Mouse (Mus musculus): Measurements from ENCODE around the gene Armc8. TPM values are rescaled to one million over a fixed set of nuclear protein-coding genes. Genes with fewer than 3 reads are reported as not detected.

Armc8 gene
- polyA plus RNA-seq, 1 experiment from 2014 or later = 19.5 TPM

- 91% methylated on average over 2 of the region's 2 CpGs for WGBS
- Histone ChIP-seq H3K4me3 (ENCODE audit: low read depth, low read length) (no peak overlapping the region), H3K9me3 (ENCODE audit: control insufficient read depth, low read length) (no peaks in the 10 kb centered on the region), H3K36me3 (ENCODE audit: control insufficient read depth, insufficient read depth, low read length) (no peaks in the 10 kb centered on the region), H3K4me1 (replicated peaks; ENCODE audit: control insufficient read depth, insufficient read depth, low read length) (peaks cover 38% of the 10 kb centered on the region), H3K27me3 (replicated peaks; ENCODE audit: control insufficient read depth, insufficient read depth, low read length) (no peaks in the 10 kb centered on the region), H3K9ac (ENCODE audit: low read depth, low read length) (no peak overlapping the region), H3K4me2 (no peak overlapping the region), H3K27ac (ENCODE audit: low read depth, low read length) (no peak overlapping the region)
- ATAC-seq (replicated peaks; ENCODE audit: low FRiP score) (no peak), DNase-seq (ENCODE audit: low spot score) (no peak)
Observed at GRCm38 (mm10) chr9:99553049-99553448, 15.7 kb downstream of the Armc8 start.

DNA sequence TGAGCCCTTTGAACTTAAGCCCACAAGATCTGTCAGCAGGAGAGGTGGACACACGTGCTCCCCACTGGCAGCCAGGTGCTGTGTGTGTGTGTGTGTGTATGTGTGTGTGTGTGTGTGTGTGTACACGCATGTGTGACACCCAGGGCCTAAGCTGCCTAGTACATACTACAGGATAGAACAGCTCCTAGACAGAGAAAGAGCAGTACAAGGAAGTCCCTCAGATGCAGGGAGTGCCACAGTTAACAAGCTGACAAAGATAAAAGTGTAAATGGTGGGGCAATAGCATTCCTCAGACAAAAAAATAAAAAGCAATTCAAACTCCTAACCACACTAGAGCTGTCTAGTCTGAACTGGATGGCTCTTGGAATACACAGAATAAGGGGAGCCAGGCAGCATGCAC, 16.6 kb downstream of the Armc8 start:
- Histone ChIP-seq H3K4me1 (replicated peaks; ENCODE audit: control insufficient read depth, insufficient read depth, low read length) (peaks cover 29% of the 10 kb centered on the region), H3K9ac (ENCODE audit: low read depth, low read length) (no peak overlapping the region), H3K9me3 (ENCODE audit: control insufficient read depth, low read length) (no peaks in the 10 kb centered on the region), H3K36me3 (ENCODE audit: control insufficient read depth, insufficient read depth, low read length) (no peaks in the 10 kb centered on the region), H3K27ac (ENCODE audit: low read depth, low read length) (no peak overlapping the region), H3K4me3 (ENCODE audit: low read depth, low read length) (no peak overlapping the region), H3K4me2 (no peak overlapping the region), H3K27me3 (replicated peaks; ENCODE audit: control insufficient read depth, insufficient read depth, low read length) (no peaks in the 10 kb centered on the region)
- DNase-seq (ENCODE audit: low spot score) (no peak), ATAC-seq (replicated peaks; ENCODE audit: low FRiP score) (0 out of 2 replicates have a peak, but pooled peaks have one; percentile 34)
- 73% methylated on average over 2 of the region's 2 CpGs for whole genome bisulfite sequencing

DNA sequence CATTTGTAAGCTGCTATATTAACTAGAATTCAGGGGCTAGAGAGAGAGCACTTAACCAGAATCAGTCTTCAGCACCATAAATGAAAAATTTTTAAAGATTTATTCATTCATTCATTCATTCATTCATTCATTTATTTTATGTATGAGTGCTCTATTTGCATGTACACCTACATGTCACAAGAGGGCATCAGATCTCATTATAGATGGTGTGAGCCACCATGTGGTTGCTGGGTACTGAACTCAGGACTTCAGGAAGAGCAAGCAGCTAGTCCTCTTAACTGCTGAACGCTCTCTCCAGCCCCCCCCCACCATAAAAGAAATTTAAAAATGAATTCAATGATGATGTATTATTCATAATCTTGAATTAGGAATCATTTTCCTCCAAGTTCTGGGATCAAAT, 22.4 kb downstream of the Armc8 start:
- Histone ChIP-seq H3K4me2 (no peak overlapping the region), H3K4me1 (replicated peaks; ENCODE audit: control insufficient read depth, insufficient read depth, low read length) (no peaks in the 10 kb centered on the region), H3K36me3 (ENCODE audit: control insufficient read depth, insufficient read depth, low read length) (no peaks in the 10 kb centered on the region), H3K4me3 (ENCODE audit: low read depth, low read length) (no peak overlapping the region), H3K9me3 (ENCODE audit: control insufficient read depth, low read length) (no peaks in the 10 kb centered on the region), H3K27me3 (replicated peaks; ENCODE audit: control insufficient read depth, insufficient read depth, low read length) (no peaks in the 10 kb centered on the region), H3K9ac (ENCODE audit: low read depth, low read length) (no peak overlapping the region), H3K27ac (ENCODE audit: low read depth, low read length) (no peak overlapping the region)
- 91% methylated on average over 1 of the region's 1 CpGs for WGBS
- ATAC-seq (replicated peaks; ENCODE audit: low FRiP score) = no peak
- no peak for DNase-seq (ENCODE audit: low spot score)

- ATAC-seq (replicated peaks; ENCODE audit: low FRiP score) (no peak), DNase-seq (ENCODE audit: low spot score) (no peak)
- Histone ChIP-seq H3K9me3 (ENCODE audit: control insufficient read depth, low read length) (no peaks in the 10 kb centered on the region), H3K9ac (ENCODE audit: low read depth, low read length) (no peak overlapping the region), H3K36me3 (ENCODE audit: control insufficient read depth, insufficient read depth, low read length) (peaks cover 9% of the 10 kb centered on the region; the same call in 1 of the 2 replicates), H3K4me2 (no peak overlapping the region), H3K27me3 (replicated peaks; ENCODE audit: control insufficient read depth, insufficient read depth, low read length) (no peaks in the 10 kb centered on the region), H3K4me3 (ENCODE audit: low read depth, low read length) (no peak overlapping the region), H3K4me1 (replicated peaks; ENCODE audit: control insufficient read depth, insufficient read depth, low read length) (no peaks in the 10 kb centered on the region), H3K27ac (ENCODE audit: low read depth, low read length) (no peak overlapping the region)
- WGBS = 82% methylated on average over 1 of the region's 1 CpGs
Observed at GRCm38 (mm10) chr9:99531865-99532264, 36.8 kb downstream of the Armc8 start.

DNA sequence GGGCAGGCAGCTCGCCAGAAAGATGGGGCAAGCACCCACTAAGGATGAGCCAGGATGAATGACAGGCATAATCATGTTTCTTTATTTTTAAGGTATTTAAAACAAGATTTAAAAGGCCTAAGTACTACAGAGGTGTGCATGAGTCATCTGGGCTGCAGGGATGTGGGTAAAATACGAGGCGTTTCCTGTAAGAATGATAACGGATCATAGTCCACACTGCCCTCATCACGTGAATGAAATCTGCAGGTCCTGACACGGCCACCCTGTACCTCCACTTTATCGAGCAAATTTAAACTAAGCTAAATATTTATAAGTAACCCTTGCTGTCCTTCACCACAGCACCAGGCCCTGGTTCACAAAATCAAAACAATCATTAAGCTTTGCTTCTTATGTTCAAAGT, 62.8 kb downstream of the Armc8 start:
- H3K27ac ChIP-seq (ENCODE audit: low read depth, low read length) = no peak overlapping the region
- ATAC-seq (replicated peaks; ENCODE audit: low FRiP score) = no peak
- 63% methylated on average over 7 of the region's 7 CpGs for WGBS

GRCm38 (mm10) chr9:99499336-99499735, 69.4 kb downstream of the Armc8 start:
- no peak overlapping the region for H3K27ac ChIP-seq (ENCODE audit: low read depth, low read length)
- H3K27me3 ChIP-seq (replicated peaks; ENCODE audit: control insufficient read depth, insufficient read depth, low read length) = no peaks in the 10 kb centered on the region
- H3K9me3 ChIP-seq (ENCODE audit: control insufficient read depth, low read length) = no peaks in the 10 kb centered on the region
- no peak overlapping the region for H3K4me3 ChIP-seq (ENCODE audit: low read depth, low read length)
- H3K4me1 ChIP-seq (replicated peaks; ENCODE audit: control insufficient read depth, insufficient read depth, low read length) = no peaks in the 10 kb centered on the region
- no peak for ATAC-seq (replicated peaks; ENCODE audit: low FRiP score)
- peaks cover 19% of the 10 kb centered on the region; the same call in 1 of the 2 replicates for H3K36me3 ChIP-seq (ENCODE audit: control insufficient read depth, insufficient read depth, low read length)
- no peak overlapping the region for H3K4me2 ChIP-seq
- DNase-seq (ENCODE audit: low spot score) = no peak
- H3K9ac ChIP-seq (ENCODE audit: low read depth, low read length) = no peak overlapping the region
- 91% methylated on average over 4 of the region's 4 CpGs for WGBS

More for the DNA sequence above, 62.8 kb downstream of the Armc8 start:
- no peak overlapping the region for H3K9ac ChIP-seq (ENCODE audit: low read depth, low read length)
- no peaks in the 10 kb centered on the region for H3K4me1 ChIP-seq (replicated peaks; ENCODE audit: control insufficient read depth, insufficient read depth, low read length)
- no peak overlapping the region for H3K4me3 ChIP-seq (ENCODE audit: low read depth, low read length)
- 0 out of 2 replicates have a peak, but pooled peaks cover 6% of the 10 kb centered on the region for H3K36me3 ChIP-seq (ENCODE audit: control insufficient read depth, insufficient read depth, low read length)
- DNase-seq (ENCODE audit: low spot score) = no peak
- no peaks in the 10 kb centered on the region for H3K9me3 ChIP-seq (ENCODE audit: control insufficient read depth, low read length)
- no peaks in the 10 kb centered on the region for H3K27me3 ChIP-seq (replicated peaks; ENCODE audit: control insufficient read depth, insufficient read depth, low read length)
- H3K4me2 ChIP-seq = no peak overlapping the region

DNA sequence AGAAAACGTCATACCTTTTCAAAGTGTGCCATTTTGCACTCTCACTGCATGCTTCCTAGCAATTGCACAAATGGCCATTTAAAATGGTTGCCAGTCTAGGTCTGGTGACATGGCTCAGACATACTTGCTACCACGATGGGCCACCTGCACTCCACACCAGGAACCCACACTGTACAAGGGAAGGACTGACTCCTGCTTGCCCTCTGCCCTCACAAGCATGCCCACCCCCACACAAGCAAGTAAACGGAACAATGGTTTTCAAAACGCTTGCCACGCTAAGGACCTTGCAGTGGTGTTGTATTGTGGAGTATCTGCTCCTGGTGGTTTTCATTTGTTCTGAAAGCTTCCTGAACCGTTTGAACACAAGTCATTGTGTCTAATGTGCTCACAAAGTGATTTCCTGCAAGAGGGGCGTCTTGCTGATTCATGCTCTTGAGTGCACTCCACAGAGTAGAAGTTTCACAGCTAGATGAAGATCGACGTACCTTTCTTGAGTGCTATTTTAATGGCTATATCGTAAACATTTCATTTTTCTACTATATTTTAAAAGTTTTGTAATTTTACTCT, 76.0 kb downstream of the Armc8 start:
- H3K4me2 ChIP-seq = no peak overlapping the region
- no peaks in the 10 kb centered on the region for H3K9me3 ChIP-seq (ENCODE audit: control insufficient read depth, low read length)
- peaks cover 24% of the 10 kb centered on the region for H3K36me3 ChIP-seq (ENCODE audit: control insufficient read depth, insufficient read depth, low read length)
- no peak overlapping the region for H3K9ac ChIP-seq (ENCODE audit: low read depth, low read length)
- WGBS = 78% methylated on average over 10 of the region's 10 CpGs
- H3K27me3 ChIP-seq (replicated peaks; ENCODE audit: control insufficient read depth, insufficient read depth, low read length) = no peaks in the 10 kb centered on the region
- H3K4me1 ChIP-seq (replicated peaks; ENCODE audit: control insufficient read depth, insufficient read depth, low read length) = no peaks in the 10 kb centered on the region
- no peak overlapping the region for H3K27ac ChIP-seq (ENCODE audit: low read depth, low read length)
- DNase-seq (ENCODE audit: low spot score) (no peak), ATAC-seq (replicated peaks; ENCODE audit: low FRiP score) (no peak)
- no peak overlapping the region for H3K4me3 ChIP-seq (ENCODE audit: low read depth, low read length)

GRCm38 (mm10) chr9:99491050-99491449, 77.6 kb downstream of the Armc8 start:
- H3K4me1 ChIP-seq (replicated peaks; ENCODE audit: control insufficient read depth, insufficient read depth, low read length) = no peaks in the 10 kb centered on the region
- peaks cover 19% of the 10 kb centered on the region for H3K36me3 ChIP-seq (ENCODE audit: control insufficient read depth, insufficient read depth, low read length)
- no peak for ATAC-seq (replicated peaks; ENCODE audit: low FRiP score)
- H3K4me2 ChIP-seq = no peak overlapping the region
- DNase-seq (ENCODE audit: low spot score) = no peak
- H3K4me3 ChIP-seq (ENCODE audit: low read depth, low read length) = no peak overlapping the region
- no peaks in the 10 kb centered on the region for H3K27me3 ChIP-seq (replicated peaks; ENCODE audit: control insufficient read depth, insufficient read depth, low read length)
- no peak overlapping the region for H3K9ac ChIP-seq (ENCODE audit: low read depth, low read length)
- WGBS = 98% methylated on average over 4 of the region's 4 CpGs
- no peak overlapping the region for H3K27ac ChIP-seq (ENCODE audit: low read depth, low read length)
- H3K9me3 ChIP-seq (ENCODE audit: control insufficient read depth, low read length) = no peaks in the 10 kb centered on the region

GRCm38 (mm10) chr9:99487841-99488240, 80.9 kb downstream of the Armc8 start:
- Histone ChIP-seq H3K36me3 (ENCODE audit: control insufficient read depth, insufficient read depth, low read length) (peaks cover 18% of the 10 kb centered on the region), H3K4me1 (replicated peaks; ENCODE audit: control insufficient read depth, insufficient read depth, low read length) (peaks cover 12% of the 10 kb centered on the region), H3K4me3 (ENCODE audit: low read depth, low read length) (no peak overlapping the region), H3K27me3 (replicated peaks; ENCODE audit: control insufficient read depth, insufficient read depth, low read length) (no peaks in the 10 kb centered on the region), H3K9ac (ENCODE audit: low read depth, low read length) (no peak overlapping the region), H3K9me3 (ENCODE audit: control insufficient read depth, low read length) (no peaks in the 10 kb centered on the region), H3K27ac (ENCODE audit: low read depth, low read length) (no peak overlapping the region), H3K4me2 (no peak overlapping the region)
- 85% methylated on average over 3 of the region's 3 CpGs for WGBS
- ATAC-seq (replicated peaks; ENCODE audit: low FRiP score) (no peak), DNase-seq (ENCODE audit: low spot score) (no peak)

Measured in liver, embryonic 11.5 days (tissue).